ENCODE assay signal across 10 mouse cellular contexts in genomic region chr2:110019656-110020055, GRCm38 (mm10). TPM values are rescaled to one million over a fixed set of nuclear protein-coding genes. Genes with fewer than 3 reads are reported as not detected.
DNase-seq lines count a peak whose midpoint lies in the region; ATAC-seq and TF ChIP-seq lines count a peak whose summit lies in the region.
"Had no signal": no experiment of that assay in that cellular context is flagged by ENCODE, and none has a peak within 500 bp of the region (broad histone marks: within the 10 kb centered on the region; RNA-seq: fewer than 3 reads in every experiment).

No protein-coding gene starts in this region.

- no peak overlapping the region for H3K9ac ChIP-seq in stomach, embryonic 14.5 days (replicated peaks; ENCODE audit: low read depth, low read length)
- H3K9ac ChIP-seq in stomach, postnatal 0 days (ENCODE audit: low read length) = no peak overlapping the region
- H3K9ac ChIP-seq in liver, embryonic 12.5 days = peak overlapping the region; percentile 34
- peak overlapping the region; percentile 23 for H3K9ac ChIP-seq in stomach, embryonic 16.5 days (ENCODE audit: low read length)

- no peaks in the 10 kb centered on the region for H3K27me3 ChIP-seq in heart, embryonic 10.5 days (ENCODE audit: insufficient read depth, poor library complexity, severe bottlenecking)
- no peaks in the 10 kb centered on the region for H3K27me3 ChIP-seq in stomach, embryonic 14.5 days (ENCODE audit: control insufficient read depth, insufficient read depth, low read length)
- H3K27me3 ChIP-seq in stomach, postnatal 0 days (ENCODE audit: control insufficient read depth, insufficient read depth, low read length) = no peaks in the 10 kb centered on the region
- no peaks in the 10 kb centered on the region for H3K27me3 ChIP-seq in liver, embryonic 12.5 days (replicated peaks)
- H3K27me3 ChIP-seq in stomach, embryonic 16.5 days (ENCODE audit: control insufficient read depth, insufficient read depth, low read length) = no peaks in the 10 kb centered on the region

- H3K27ac ChIP-seq in heart, embryonic 10.5 days = no peak overlapping the region
- no peak overlapping the region for H3K27ac ChIP-seq in stomach, embryonic 14.5 days (ENCODE audit: low read length)
- H3K27ac ChIP-seq in stomach, postnatal 0 days (replicated peaks) = no peak overlapping the region
- H3K27ac ChIP-seq in liver, embryonic 12.5 days = no peak overlapping the region
- H3K27ac ChIP-seq in stomach, embryonic 16.5 days (ENCODE audit: low read length) = no peak overlapping the region

- TF ChIP-seq EP300 in stomach, postnatal 0 days (optimal IDR thresholded peaks at IDR 0.05) = no peak

- WGBS in heart, embryonic 10.5 days = 89% methylated on average over 4 of the region's 4 CpGs
- 80% methylated on average over 4 of the region's 4 CpGs for WGBS in stomach, embryonic 14.5 days
- WGBS in stomach, postnatal 0 days = 77% methylated on average over 4 of the region's 4 CpGs
- WGBS in liver, embryonic 12.5 days (ENCODE audit: insufficient replicate concordance) = 90% methylated on average over 4 of the region's 4 CpGs
- 80% methylated on average over 4 of the region's 4 CpGs for WGBS in stomach, embryonic 16.5 days

- peak overlapping the region; percentile 11; the same call in 1 of the 2 replicates for H3K4me2 ChIP-seq in stomach, embryonic 14.5 days (replicated peaks; ENCODE audit: low read depth, low read length)
- H3K4me2 ChIP-seq in stomach, postnatal 0 days (replicated peaks; ENCODE audit: low read depth) = no peak overlapping the region
- H3K4me2 ChIP-seq in liver, embryonic 12.5 days = peak overlapping the region; percentile 85
- H3K4me2 ChIP-seq in stomach, embryonic 16.5 days (ENCODE audit: low read depth, low read length) = peak overlapping the region; percentile 75

- H3K4me3 ChIP-seq in heart, embryonic 10.5 days = no peak overlapping the region
- H3K4me3 ChIP-seq in stomach, embryonic 14.5 days (ENCODE audit: low read depth, low read length) = no peak overlapping the region
- H3K4me3 ChIP-seq in stomach, postnatal 0 days (ENCODE audit: low read depth, low read length) = no peak overlapping the region
- peak overlapping the region; percentile 84; the same call in 1 of the 2 replicates for H3K4me3 ChIP-seq in liver, embryonic 12.5 days
- H3K4me3 ChIP-seq in stomach, embryonic 16.5 days (replicated peaks; ENCODE audit: low read length) = no peak overlapping the region

- peaks cover 25% of the 10 kb centered on the region for H3K36me3 ChIP-seq in heart, embryonic 10.5 days
- H3K36me3 ChIP-seq in stomach, embryonic 14.5 days (ENCODE audit: control insufficient read depth, insufficient read depth, low read length) = peaks cover 5% of the 10 kb centered on the region; the same call in 1 of the 2 replicates
- no peaks in the 10 kb centered on the region for H3K36me3 ChIP-seq in stomach, postnatal 0 days (ENCODE audit: control insufficient read depth, insufficient read depth, low read length)
- peaks cover 39% of the 10 kb centered on the region for H3K36me3 ChIP-seq in liver, embryonic 12.5 days
- H3K36me3 ChIP-seq in stomach, embryonic 16.5 days (ENCODE audit: control insufficient read depth, insufficient read depth, low read length) = peaks cover 3% of the 10 kb centered on the region; the same call in 1 of the 2 replicates

- DNase-seq in heart, adult 11 months = peak; percentile 89
- DNase-seq in heart, embryonic 10.5 days (ENCODE audit: low spot score) = no peak
- DNase-seq in stomach, postnatal 0 days (ENCODE audit: low spot score) = no peak
- no peak for DNase-seq in yolk sac, embryonic 10.5 days (ENCODE audit: low spot score)
- no peak for DNase-seq in thymus, postnatal 36 days
- DNase-seq: B cell, adult 2 months; kidney, postnatal 10 days had no signal

- H3K9me3 ChIP-seq in heart, embryonic 10.5 days = no peaks in the 10 kb centered on the region
- no peaks in the 10 kb centered on the region for H3K9me3 ChIP-seq in stomach, embryonic 14.5 days (ENCODE audit: control insufficient read depth, low read depth, low read length)
- H3K9me3 ChIP-seq in stomach, postnatal 0 days (ENCODE audit: control insufficient read depth, low read length) = no peaks in the 10 kb centered on the region
- H3K9me3 ChIP-seq in liver, embryonic 12.5 days (replicated peaks) = no peaks in the 10 kb centered on the region
- H3K9me3 ChIP-seq in stomach, embryonic 16.5 days (replicated peaks; ENCODE audit: control insufficient read depth, low read length) = no peaks in the 10 kb centered on the region

- H3K4me1 ChIP-seq in heart, embryonic 10.5 days = peaks cover 26% of the 10 kb centered on the region
- H3K4me1 ChIP-seq in stomach, embryonic 14.5 days (ENCODE audit: control insufficient read depth, insufficient read depth, low read length) = peaks cover 14% of the 10 kb centered on the region; the same call in 1 of the 2 replicates
- no peaks in the 10 kb centered on the region; the same call in 1 of the 2 replicates for H3K4me1 ChIP-seq in stomach, postnatal 0 days (replicated peaks; ENCODE audit: control insufficient read depth, insufficient read depth)
- H3K4me1 ChIP-seq in liver, embryonic 12.5 days = peaks cover 37% of the 10 kb centered on the region
- H3K4me1 ChIP-seq in stomach, embryonic 16.5 days (ENCODE audit: control insufficient read depth, insufficient read depth, low read length) = peaks cover 21% of the 10 kb centered on the region

- no peak for TF ChIP-seq CTCF in stomach, postnatal 0 days (IDR thresholded peaks at IDR 0.05; ENCODE audit: low read depth)

- ATAC-seq in stomach, embryonic 14.5 days (ENCODE audit: insufficient number of reproducible peaks, insufficient read depth, low FRiP score, low read depth) = no peak
- no peak for ATAC-seq in stomach, postnatal 0 days (ENCODE audit: low FRiP score, low TSS enrichment)
- no peak for ATAC-seq in liver, embryonic 12.5 days
- ATAC-seq in stomach, embryonic 16.5 days (ENCODE audit: insufficient read depth, low FRiP score) = no peak

RNA-seq across cellular contexts. Expression of gene Ccdc34, which starts 2.0 kb away (rescaled TPM):
- polyA plus RNA-seq in heart, embryonic 10.5 days (2016; fragmentation: Nextera tagmentation; extraction: Ambion mirVana) = 24.1 and 29.8 TPM in 2 replicates
- 53.0 and 53.8 TPM in 2 replicates for polyA plus RNA-seq in stomach, embryonic 14.5 days (2014; fragmentation: Nextera tagmentation; extraction: Ambion mirVana)
- polyA plus RNA-seq in stomach, postnatal 0 days (2015; fragmentation: Nextera tagmentation; extraction: Ambion mirVana) = 16.1 and 18.7 TPM in 2 replicates
- 26.8 and 28.3 TPM in 2 replicates for polyA plus RNA-seq in liver, embryonic 12.5 days (2016; fragmentation: Nextera tagmentation; extraction: Ambion mirVana)
- polyA plus RNA-seq in stomach, embryonic 16.5 days (2015; fragmentation: Nextera tagmentation; extraction: Ambion mirVana) = 32.9 and 37.0 TPM in 2 replicates

Comparison
In these comparisons a context has a peak if more than half of its experiments do, and no peak if none do; other contexts are left out.
1. H3K9ac ChIP-seq: peak in liver, embryonic 12.5 days (single experiment) and stomach, embryonic 16.5 days (single experiment); none in stomach, embryonic 14.5 days (single experiment) and stomach, postnatal 0 days (single experiment).